Mouse (Mus musculus) right cerebral cortex, adult 18-20 months (tissue): Measurements from ENCODE around the gene Slc7a6os.
A peak's percentile ranks its signal among the peaks of the same experiment; 100 is the strongest.

Source experiments
- DNase-seq: peaks from one replicate; pipeline ENCODE4 v3.0.0; 2022; ENCODE audit warnings: mixed read lengths

Slc7a6os gene

DNA sequence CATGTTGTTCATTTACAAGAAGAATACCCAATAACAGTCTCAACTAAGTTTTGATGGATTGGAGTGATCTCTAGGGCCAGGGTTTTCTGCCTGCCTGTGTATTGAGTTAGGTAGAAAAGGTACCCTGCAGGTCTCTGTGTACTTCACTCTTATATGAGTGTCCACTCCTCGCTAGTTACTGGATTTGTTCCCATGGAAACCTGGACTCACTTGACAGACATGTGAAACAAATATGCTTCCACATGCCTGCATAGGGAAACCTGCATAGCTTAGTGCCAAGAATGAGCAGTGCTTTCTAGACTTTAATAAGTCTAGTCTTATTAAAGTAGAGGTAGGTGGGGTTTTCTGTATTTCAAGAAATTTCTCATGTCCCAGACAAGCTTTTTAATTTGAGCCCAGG is 33.8 kb downstream of the Slc7a6os start:
- DNase-seq, result no peak

DNA sequence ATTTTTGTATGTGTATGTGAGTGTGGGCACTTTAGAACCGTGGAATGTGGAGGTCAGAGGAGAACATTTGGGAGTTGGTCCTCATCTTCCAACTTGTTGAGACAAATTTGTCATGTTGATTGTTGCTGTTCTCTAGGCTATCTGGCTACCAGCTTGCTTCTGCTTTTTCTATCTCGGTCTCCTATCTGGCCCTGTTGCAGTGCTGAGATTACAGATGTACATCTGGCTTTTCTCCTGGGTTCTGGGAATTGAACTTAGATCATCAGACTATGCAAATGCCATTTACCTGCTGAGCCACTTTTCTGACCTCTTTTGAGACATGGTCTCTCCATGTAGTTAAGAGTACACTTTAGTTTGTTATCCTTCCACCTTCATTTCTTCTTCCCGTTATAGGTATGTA is 37.2 kb downstream of the Slc7a6os start:
- DNase-seq, result no peak

DNA sequence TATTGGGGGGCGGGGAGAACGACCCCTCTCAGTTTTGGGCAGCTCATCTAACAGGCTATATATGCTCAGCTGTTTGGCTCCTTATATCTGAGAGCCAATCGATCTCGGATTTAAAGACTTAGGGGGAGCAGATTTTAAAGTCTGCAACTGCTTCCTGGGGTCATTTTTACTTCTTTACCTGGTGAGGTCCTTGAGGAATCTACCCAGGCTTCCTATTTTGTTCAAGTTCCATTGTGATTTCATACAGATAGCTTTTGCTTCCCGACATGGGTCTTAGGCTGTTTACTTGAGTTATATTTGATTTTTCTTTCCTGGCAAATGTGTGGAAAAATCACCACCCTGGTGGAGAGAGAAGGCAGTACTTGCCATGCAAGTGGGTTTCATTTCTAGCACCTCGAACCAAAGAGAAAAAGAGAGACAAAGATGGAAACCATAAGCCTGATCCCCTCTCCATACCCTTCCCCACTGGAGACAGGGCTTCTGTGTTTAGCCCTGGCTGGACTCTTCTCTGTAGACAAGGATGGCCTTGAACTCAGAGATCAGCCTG is 40.7 kb downstream of the Slc7a6os start:
- DNase-seq, result no peak

DNA sequence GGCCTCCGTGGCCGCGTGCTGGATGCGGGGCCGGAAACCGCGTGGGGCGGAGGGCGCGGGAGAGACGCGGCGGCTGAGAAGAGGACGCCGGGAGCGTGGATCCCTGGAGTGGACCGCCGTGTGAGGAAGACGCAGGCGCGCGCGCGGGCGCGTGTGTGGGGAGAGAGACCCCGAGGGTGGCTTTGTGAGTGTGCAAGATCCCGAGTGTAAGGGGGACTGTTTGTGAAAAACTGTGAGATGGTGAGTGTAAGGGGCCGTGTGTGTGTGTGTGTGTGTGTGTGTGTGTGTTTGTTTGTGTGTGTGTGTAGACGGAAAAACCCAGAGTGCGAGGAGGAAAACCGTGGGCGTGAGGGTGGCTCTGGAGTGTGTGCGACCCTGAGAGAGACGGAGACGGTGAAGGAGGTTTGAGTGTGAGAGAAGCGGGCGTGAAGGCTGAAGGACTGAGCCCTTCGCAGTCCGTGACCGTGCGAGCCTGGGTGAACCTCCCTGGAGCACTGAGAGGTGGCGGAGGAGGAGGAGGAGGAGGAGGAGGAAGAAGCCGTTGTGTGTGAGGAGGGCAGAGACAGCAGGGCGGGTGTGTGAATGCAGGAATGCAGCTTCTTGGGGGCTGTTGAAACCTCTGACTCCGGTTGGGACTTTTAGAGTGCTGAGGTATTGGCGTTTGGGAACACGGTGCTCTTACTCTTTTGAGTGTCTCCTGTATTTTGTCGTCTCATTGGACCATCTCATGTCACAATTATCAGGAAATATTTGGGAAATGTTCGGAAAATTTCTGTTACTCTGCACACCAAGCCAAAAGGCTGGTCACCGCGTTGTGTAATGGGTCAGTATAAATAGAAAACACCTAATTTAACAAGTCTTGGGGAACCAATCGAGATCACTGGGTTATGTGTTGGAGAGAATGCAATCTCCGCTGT is 41.5 kb downstream of the Slc7a6os start:
- peak; percentile 40 for DNase-seq

DNA sequence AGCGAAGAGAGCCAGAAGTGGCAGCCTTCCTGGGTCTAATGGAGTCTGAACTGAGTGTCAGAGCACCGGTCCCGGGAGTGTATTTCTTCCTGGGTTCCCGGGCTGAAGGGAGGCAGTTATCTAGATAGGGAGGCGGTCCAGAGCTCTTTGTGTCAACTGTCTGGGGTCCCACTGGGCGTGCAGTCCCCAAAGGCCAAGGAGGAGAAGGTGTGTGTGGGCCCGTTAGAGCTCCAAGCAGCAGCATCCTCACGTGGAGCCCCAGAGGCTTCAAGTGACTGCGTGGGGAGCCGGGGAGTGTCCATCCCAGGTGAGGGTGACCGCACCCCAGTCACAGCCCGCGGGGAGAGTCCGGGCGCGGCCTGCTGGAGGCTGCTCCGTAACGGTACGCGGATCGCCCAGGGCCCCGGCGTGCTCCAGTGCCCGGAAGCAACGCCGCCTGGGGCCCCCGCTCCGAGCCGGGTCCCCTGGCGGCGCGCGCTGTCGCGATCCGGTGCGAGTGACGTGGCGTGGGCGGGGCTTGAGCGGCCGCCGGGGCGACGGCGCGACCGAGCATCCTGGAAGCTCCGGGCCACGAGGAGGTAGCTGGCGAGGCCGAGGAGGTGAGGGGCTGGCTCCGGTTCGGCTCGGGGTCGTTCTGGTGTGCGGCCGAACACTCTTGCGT is 42.2 kb downstream of the Slc7a6os start, which contains the start of gene Slc7a6:
Gene Slc7a6 (plus strand): TSS at position 502 of the 661 bp plus-strand sequence.
- DNase-seq, result peak; percentile 92

DNA sequence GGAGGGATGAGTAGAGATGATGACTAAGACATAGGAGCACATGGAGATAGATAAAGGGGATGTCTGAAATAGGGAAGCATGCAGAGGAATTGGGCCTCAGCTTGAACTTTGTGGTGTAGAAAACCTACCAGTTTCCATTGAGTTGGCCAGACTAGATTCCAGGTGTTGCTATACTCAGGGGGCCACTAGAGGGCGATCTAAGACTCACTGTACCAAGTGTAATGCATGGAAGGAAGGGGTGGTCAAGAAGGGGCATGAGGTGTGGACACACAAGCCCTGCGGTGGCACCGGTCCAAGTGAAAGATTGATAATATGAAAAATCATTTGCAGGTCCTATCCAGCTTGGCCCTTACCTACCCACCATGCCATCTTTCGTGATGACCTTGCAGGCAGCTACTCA is 45.3 kb downstream of the Slc7a6os start:
- peak; percentile 69 for DNase-seq

DNA sequence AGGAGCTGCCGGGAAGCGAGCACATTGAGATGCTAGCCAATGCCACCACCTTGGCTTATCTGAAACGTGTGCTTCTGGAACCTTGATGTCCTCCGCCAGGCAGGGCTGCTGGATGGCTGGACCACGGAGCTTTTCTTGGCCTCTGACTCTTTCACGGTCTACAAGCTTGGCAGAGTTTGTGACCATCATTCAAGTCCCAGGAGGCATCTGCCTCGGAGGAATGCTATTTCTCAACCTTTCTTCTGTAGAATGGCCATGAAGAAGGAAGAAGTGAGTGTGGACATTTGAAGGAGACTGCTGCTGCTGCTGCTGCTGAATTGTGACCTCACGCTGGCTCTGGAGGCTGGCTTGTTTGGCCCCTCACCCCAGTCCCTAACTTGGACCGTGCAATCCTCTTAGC is 47.5 kb downstream of the Slc7a6os start:
- no peak for DNase-seq

DNA sequence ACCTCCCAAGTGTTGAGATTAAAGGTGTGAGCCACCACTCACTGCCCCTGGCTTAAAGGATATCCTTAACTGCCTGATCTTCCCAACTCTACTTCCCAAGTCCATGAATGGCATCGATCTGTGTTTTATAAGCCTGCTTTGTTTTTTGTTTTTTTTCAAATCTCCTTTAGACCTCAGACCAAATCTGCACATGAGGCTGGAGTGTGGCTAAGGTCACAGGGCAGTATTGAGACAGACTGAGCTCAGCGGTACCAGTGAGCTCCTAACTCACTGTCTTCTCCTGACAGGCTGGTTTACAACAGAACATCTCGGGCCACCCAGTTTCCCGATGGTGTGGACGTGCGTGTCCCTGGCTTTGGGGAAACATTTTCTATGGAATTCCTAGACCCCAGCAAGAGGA is 50.9 kb downstream of the Slc7a6os start:
- no peak for DNase-seq

DNA sequence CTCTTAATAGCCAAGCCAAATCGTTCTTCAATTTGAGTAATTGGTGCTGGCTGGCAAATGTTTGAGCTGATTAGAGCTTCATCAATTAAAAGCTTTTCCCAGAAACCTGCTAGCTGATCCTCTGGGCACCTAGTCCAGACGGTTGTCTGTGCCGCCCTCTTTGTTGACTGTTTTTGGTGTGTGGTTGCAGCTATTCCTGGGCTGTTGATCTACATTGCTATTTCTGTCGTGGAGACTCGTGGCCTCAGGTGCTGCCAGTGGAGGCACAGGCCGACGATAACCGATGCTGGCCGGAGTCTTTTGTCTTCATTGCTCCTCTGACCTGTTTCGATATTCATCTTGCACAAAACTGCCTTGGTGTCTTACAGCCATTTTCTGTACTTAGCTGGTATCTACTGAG is 52.4 kb downstream of the Slc7a6os start:
- DNase-seq, result no peak

DNA sequence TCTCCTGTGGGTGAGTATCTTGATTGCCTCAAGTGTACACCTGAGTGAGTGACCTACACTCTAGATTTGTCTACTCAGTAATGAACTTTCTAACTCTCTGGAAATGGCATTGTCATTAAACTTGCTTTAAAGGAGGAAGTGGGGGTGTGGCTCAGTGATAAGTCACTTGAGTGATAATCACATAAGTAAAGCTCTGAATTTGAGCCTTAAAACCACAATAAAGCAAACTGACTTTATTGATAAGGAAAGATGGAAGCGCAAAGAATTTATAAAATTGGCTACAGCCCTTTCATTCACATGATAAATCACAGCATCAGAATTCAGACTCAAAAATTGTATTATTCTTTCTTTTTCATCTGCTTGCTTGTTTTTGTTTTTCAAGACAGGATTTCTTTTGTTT is 53.3 kb downstream of the Slc7a6os start:
- DNase-seq, result no peak

DNA sequence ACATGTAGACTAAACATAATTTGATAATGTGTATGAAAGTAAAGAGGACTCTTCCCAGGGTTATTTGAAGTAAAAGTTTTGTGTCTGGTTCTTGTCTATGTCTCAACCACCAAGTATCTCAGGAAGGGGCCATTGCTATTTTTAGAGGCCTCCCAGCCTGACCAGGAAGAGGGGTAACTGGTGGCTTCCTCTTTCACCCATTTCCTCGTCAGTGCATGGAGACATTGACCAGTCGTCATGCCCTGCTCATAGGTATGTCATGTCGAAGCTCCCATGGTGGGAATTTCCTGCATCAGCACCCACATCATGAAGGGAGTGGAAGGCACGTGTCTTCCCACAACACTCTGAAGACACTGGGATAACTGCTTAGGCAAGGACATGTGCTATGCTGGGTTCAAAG is 57.9 kb downstream of the Slc7a6os start:
- no peak for DNase-seq

DNA sequence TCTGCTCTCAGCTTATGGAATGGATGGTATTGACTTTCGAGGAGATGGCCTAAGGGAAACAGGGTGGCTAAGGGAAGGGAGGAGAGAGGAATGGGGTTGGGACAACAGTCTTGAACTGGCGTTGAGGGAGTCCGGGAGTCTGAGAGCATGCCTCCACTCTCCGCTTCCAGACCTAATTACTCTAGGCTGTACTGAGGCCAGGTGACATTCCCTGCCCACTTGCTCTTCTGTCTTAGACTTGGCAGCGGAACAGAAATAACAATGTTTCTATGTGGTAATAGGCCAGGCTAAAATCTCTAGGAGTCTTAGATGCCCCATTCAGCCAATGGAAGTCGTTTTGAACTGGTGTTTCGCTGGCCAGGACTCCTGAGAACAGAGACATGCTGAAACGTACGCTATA is 59.7 kb downstream of the Slc7a6os start:
- DNase-seq, result no peak
